Mouse (Mus musculus) spleen, postnatal 10 days (tissue): Measurements from ENCODE around the gene Apol9b.
"Not testable (repeated sequence)": the region's sequence is repeated elsewhere in the genome, so short reads cannot be mapped to it uniquely, and the experiment has no call there.

Experiments used
- DNase-seq, 2 experiments: peaks; one replicate each; pipeline ENCODE4 v3.0.0; 2021 to 2022; ENCODE audit warnings: low spot score in 2 of 2

Gene Apol9b

GRCm38 (mm10) chr15:77728739-77729138 lies at the start of gene Apol9b:
Gene Apol9b (plus strand): TSS chr15:77729039.
- not testable (repeated sequence) for DNase-seq

- DNase-seq: peak; percentile 16 to 60
These were observed 44.9 kb upstream of the Apol9b start for GRCm38 (mm10) chr15:77683944-77684343.

- not testable (repeated sequence) for DNase-seq
These were observed 37.1 kb upstream of the Apol9b start for GRCm38 (mm10) chr15:77691532-77692311.

- peak; percentile 5 to 19 for DNase-seq
These were observed 34.0 kb upstream of the Apol9b start for GRCm38 (mm10) chr15:77694687-77695295.

GRCm38 (mm10) chr15:77698656-77699055 lies 30.2 kb upstream of the Apol9b start, which contains the start of gene Apol7e:
Gene Apol7e (plus strand): TSS chr15:77698857.
- DNase-seq: not testable (repeated sequence)

GRCm38 (mm10) chr15:77705306-77705705 lies 23.5 kb upstream of the Apol9b start:
- DNase-seq: not testable (repeated sequence)

- not testable (repeated sequence) for DNase-seq
These were observed 19.9 kb upstream of the Apol9b start for GRCm38 (mm10) chr15:77708936-77709335.

- DNase-seq: not testable (repeated sequence)
These were observed 10.6 kb upstream of the Apol9b start for GRCm38 (mm10) chr15:77718240-77718639.

- DNase-seq: not testable (repeated sequence)
These were observed 7.3 kb upstream of the Apol9b start for GRCm38 (mm10) chr15:77721509-77721908.

GRCm38 (mm10) chr15:77724208-77724911 lies 4.5 kb upstream of the Apol9b start:
- not testable (repeated sequence) for DNase-seq

- not testable (repeated sequence) for DNase-seq
These were observed 3.3 kb upstream of the Apol9b start for GRCm38 (mm10) chr15:77725393-77726020.

GRCm38 (mm10) chr15:77727139-77727538 lies 1.7 kb upstream of the Apol9b start:
- not testable (repeated sequence) for DNase-seq

- DNase-seq: not testable (repeated sequence)
These were observed 1.1 kb upstream of the Apol9b start for GRCm38 (mm10) chr15:77727745-77728144.

- DNase-seq: no peak
These were observed 2.8 kb downstream of the Apol9b start for GRCm38 (mm10) chr15:77731605-77732004.

- not testable (repeated sequence) for DNase-seq
These were observed 4.0 kb downstream of the Apol9b start for GRCm38 (mm10) chr15:77732851-77733250.

- DNase-seq: not testable (repeated sequence)
These were observed 4.5 kb downstream of the Apol9b start for GRCm38 (mm10) chr15:77733380-77733779.

GRCm38 (mm10) chr15:77733903-77734302 lies 5.1 kb downstream of the Apol9b start:
- DNase-seq: not testable (repeated sequence)

GRCm38 (mm10) chr15:77740511-77741297 lies 11.9 kb downstream of the Apol9b start:
- DNase-seq: no peak

GRCm38 (mm10) chr15:77741556-77741955 lies 12.7 kb downstream of the Apol9b start:
- not testable (repeated sequence) for DNase-seq

- DNase-seq: no peak
These were observed 15.8 kb downstream of the Apol9b start for GRCm38 (mm10) chr15:77744632-77745031.

GRCm38 (mm10) chr15:77745081-77745480 lies 16.2 kb downstream of the Apol9b start:
- no peak for DNase-seq
